Mouse (Mus musculus) left cerebral cortex, postnatal 4 days (tissue): ENCODE measurements around the gene Gm11437. TPM values are rescaled to one million over a fixed set of nuclear protein-coding genes. Genes with fewer than 3 reads are reported as not detected.
A peak's percentile ranks its signal among the peaks of the same experiment; 100 is the strongest.

Source experiments
- DNase-seq: peaks from one replicate; pipeline ENCODE4 v3.0.0-alpha.2; 2022
- intact Hi-C: fragments of 180-260 bp; cut with DNase I; formaldehyde crosslinking; loops from one replicate; pipeline ENCODE4 v1.15.1; 2025
- total RNA-seq, 2 experiments: library from RNA; stranded (reverse); gene quantifications; 2 replicates each; pipeline ENCODE4 v1.2.3; 2021

Gm11437 gene
- total RNA-seq: not detected

- DNase-seq: no peak
- intact Hi-C loops: no loop called here
Observed at GRCm38 (mm10) chr11:84167046-84167526, at the start of gene Gm11437. Gene Gm11437, minus strand, starts transcription at chr11:84167476.

DNA sequence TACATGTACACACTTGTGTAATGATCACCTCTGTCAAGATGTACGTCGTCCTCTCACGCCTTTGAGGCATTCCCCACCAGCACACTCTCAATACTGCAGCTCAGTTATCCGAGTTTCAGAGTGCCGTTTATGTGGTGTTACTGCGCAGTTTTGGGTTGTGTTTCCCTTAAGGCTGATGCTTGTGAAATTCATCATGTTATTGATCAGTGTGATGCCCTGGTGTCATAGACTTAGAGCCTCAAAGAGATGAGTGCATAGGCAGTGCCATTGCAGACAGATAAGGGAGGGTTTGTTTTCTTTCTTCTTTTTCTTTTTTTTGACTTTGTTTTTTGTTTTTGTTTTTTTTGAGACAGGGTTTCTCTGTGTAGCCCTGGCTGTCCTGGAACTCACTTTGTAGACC lies 43.6 kb upstream of the Gm11437 start:
- DNase-seq: no peak
- intact Hi-C loops: no loop called here

DNA sequence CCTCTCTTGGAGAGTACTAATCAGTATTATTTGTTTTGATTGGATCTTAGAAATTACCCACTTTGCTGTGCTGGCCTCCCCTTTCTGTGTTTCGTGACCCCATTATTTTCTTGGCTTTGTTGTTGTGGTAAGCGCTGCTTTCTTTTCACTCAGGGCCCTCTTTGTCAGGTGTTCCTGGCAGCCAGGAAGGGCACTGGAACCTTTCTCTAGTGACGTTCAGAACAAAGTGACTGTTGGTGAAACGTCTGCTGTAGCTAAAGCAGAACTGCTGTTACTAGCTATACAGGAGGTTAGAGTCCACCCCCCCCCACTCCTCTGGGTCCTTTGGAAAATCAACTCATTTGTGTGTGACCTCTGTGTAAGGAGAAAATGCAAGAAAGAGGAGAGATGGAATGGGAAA lies 38.5 kb upstream of the Gm11437 start:
- DNase-seq: no peak
- intact Hi-C loops: no loop called here

GRCm38 (mm10) chr11:84197607-84198402 lies 30.5 kb upstream of the Gm11437 start:
- DNase-seq: no peak

GRCm38 (mm10) chr11:84194751-84195150 lies 27.5 kb upstream of the Gm11437 start:
- no peak for DNase-seq
- intact Hi-C loops: no loop called here

More at GRCm38 (mm10) chr11:84197607-84198402, 30.5 kb upstream of the Gm11437 start:
- intact Hi-C loops: no loop called here

DNA sequence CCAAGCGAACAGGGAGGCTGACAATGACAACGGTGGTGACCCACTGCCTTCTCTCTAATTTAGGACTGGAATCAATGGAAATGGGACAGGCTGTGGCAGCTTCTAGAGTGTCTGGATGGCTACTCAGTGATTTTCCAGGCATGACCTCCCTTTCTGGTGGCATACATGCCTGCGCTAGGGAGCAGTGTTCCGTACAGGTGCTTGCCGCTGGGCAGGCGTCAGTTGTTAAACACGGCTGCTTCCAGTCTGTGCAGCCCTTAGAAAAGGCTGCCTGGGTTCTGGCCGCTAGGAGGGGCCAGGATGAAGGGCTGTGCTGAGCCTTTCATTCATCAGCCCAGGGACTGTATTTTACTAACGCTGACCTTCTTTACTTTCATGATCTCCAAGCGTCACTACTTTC lies 26.0 kb upstream of the Gm11437 start:
- no peak for DNase-seq
- intact Hi-C loops: no loop called here

GRCm38 (mm10) chr11:84190581-84191233 lies 23.4 kb upstream of the Gm11437 start:
- intact Hi-C loops: no loop called here
- no peak for DNase-seq

DNA sequence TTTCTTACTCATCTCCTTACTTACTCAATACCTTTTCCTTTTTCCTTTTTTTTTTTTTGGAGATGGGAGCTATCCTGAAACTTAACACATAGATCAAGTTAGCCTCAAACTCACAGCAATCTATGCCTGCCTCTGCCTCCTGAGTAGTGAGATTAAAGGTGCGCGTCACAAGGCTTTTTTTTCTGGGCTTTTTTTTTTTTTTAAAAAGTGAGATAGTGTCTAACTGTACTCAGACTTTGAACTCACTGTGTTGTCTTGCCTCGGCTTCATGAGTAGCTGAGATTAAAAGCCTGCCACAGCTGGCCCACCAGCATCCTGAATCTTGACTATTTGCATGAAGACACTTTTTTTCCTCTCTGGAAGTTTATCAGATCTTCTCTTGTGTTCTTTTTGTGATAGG lies 21.3 kb upstream of the Gm11437 start:
- intact Hi-C loops: no loop called here
- DNase-seq: no peak

GRCm38 (mm10) chr11:84181286-84181685 lies 14.0 kb upstream of the Gm11437 start:
- intact Hi-C loops: no loop called here
- no peak for DNase-seq

DNA sequence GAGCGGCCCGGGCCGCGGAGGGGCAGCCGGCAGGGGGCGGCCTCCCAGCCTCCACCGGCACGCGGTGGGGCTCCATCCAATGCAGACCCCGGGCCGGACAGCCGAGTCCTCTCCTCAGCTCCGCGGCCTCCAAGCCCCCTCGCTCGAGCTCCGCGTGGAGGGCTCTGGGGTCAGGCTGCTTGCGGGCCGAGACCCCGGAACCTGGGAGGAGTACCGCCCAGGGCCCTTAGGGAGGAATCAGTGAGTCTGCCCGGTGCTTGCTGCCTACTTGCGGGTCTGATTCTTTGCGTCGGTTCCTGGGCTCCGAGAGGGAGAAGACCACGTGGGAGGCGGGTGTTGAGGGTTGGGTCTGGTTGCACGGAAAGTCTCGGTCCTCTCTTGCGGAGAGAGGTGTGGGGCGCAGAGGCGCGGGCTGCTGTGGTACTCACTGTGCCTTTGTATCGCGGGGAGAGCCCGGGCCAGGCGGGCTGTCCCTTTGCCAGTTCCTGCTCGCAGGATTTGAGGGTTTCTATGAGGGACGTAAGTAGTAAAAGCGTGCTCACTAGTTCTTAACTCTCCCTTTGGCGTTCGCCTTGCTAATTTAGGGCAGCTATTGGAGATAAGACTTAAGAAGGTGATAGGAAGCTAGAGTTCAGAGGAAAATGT lies 12.8 kb upstream of the Gm11437 start:
- peak; percentile 64 for DNase-seq
- intact Hi-C loops: no loop called here

- DNase-seq: peak; percentile 98
- intact Hi-C loops: no loop called here
Observed at GRCm38 (mm10) chr11:84179226-84179953, 12.1 kb upstream of the Gm11437 start.

DNA sequence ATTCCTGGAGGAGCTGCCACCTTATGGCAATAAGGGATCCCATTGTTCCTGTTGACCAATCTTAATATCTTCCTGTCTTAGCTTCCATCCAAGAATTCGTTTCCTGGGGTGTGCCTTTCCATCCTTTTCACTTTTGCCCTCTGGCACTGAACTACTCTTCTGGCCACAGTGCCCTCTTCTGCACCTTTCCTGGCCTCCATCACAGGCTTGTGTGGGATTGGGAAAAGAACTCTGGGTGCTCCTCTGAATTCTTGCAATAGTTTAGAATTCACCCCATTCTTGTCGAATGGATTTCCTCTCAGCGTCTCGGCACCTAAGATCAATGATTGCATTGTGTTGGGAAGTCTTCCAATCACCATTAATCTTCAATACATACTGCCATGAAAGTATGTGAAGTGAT lies 11.3 kb upstream of the Gm11437 start:
- intact Hi-C loops: no loop called here
- DNase-seq: no peak

DNA sequence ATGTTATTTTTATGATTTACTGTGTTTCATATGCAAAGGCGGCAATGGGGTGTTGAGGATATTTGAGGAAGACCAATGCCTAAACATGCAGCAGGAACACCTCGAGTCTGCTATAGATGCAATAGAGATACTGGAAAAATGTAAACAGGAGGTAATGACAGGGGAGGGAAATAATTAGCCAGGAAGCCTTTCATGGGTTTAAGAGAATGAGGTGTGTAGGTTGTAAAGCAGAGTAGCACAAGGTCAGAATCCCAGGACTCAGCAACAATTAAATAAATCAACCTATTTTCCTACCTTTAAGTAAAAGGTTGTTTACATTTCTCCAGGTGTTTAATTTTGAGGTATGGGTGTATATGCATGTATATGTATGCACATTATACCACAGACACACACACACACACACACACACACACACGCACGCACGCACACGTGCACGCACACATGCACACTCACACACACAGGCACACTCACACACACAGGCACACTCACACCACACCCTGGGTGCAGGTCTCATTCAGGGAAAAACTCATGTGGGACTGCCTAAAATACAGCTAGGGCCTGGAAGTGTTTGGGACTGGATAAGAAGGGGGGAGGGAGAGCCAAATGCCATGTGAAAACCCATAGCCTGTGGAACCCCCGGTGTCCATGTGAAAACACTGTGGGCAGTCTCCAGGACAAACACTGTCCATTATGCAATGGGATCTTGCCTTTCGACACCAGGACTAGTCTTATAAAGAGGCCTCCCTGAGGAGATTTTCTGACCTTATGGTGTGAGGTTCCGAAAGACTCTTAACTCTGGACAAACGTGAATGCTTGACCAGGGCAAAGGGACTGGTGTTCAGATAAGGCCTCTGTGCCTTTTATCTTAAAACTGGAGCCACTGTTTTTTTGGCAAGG lies 5.5 kb upstream of the Gm11437 start:
- DNase-seq: no peak
- intact Hi-C loops: no loop called here

DNA sequence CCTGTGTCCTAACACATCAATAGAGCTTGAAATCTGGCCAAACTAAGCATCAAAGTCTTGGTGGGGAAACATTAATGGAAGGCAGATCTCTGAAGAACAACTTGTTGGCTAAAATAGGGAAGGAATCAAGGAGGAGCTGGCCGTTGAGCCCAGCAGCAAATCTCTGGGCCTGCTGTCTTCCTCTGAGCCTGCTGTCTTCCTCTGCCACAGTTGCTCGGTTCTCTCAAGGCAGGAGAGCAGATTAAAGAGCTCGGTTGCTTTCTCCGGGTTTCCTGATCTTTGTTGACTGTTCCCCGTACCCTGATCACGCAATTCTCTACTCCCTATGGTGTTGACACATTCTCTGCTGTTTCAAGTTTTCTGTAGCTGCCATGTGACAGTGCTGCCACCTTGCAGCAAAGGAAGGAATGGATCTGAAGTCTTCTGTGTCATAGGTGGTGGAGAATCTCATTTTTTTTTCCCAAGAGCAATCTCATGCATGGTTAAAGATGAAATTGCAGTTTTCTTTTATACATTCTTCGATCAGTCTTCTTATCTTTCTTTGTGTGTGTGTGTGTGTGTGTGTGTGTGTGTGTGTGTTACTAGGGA lies 1.5 kb upstream of the Gm11437 start:
- intact Hi-C loops: no loop called here
- peak; percentile 23 for DNase-seq

GRCm38 (mm10) chr11:84164561-84164960 lies 2.7 kb downstream of the Gm11437 start:
- DNase-seq: no peak
- intact Hi-C loops: no loop called here

DNA sequence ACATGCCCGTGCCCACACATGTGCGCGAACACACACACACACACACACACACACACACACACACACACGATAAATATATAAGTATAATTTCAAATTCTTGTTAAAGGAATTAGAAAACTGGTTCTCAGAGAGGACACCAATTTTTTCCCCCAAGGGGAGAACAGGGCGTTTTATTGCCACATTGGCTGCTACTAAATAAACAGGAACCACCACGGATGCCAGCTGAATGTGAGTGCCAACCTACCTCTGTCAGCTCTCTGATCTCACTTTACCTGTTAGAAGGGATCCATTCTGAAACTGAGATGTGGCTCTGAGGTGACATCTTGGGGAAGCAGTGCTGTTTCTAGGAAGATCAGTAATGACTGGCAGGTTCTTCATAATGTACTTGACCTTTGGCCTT lies 3.2 kb downstream of the Gm11437 start:
- intact Hi-C loops: no loop called here
- no peak for DNase-seq

- intact Hi-C loops: no loop called here
- DNase-seq: no peak
Observed at GRCm38 (mm10) chr11:84156535-84157262, 10.6 kb downstream of the Gm11437 start.

GRCm38 (mm10) chr11:84150884-84151283 lies 16.4 kb downstream of the Gm11437 start:
- intact Hi-C loops: no loop called here
- DNase-seq: no peak

DNA sequence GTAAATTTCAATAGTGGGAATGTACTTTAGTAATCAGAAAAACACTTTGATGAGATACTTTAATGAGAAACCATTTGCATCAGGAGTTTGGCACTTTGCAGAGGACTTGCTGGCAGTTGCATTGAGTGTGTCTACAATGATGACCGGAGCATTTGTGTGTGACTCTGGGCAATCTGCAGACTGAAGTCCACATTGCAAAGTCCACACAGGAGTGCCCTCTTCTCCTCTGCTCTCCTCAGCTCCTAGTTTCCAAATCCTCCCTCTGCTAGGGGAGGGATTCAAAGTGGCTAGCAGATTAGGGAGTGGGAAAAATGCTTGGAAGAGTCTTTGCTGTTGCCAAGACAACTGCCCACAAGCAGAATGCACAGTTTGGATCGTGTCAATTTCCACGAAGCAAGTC lies 21.2 kb downstream of the Gm11437 start:
- intact Hi-C loops: no loop called here
- DNase-seq: no peak
